Mouse (Mus musculus) layer of hippocampus, adult 2 months (tissue): Measurements from ENCODE around the gene Josd1. TPM values are rescaled to one million over a fixed set of nuclear protein-coding genes. Genes with fewer than 3 reads are reported as not detected.
"Not testable (repeated sequence)": the region's sequence is repeated elsewhere in the genome, so short reads cannot be mapped to it uniquely, and the experiment has no call there.

ENCODE experiments used
- DNase-seq, 2 experiments: peaks; one replicate each; pipeline ENCODE4 v3.0.0; 2022; ENCODE audit warnings: low spot score in 2 of 2
- H3K27ac ChIP-seq: fragments of 200-600 bp; 2 replicates; pipeline ENCODE4 v1.8.1; 2022
- H3K4me3 ChIP-seq: fragments of 200-600 bp; 2 replicates; pipeline ENCODE4 v1.8.1; 2022; ENCODE audit warnings: mild to moderate bottlenecking
- CTCF ChIP-seq: fragments of 200-600 bp; conservative IDR thresholded peaks from 2 replicates; pipeline ENCODE4 v1.8.1; 2022; ENCODE audit warnings: antibody characterized with exemption, mild to moderate bottlenecking, moderate library complexity
- total RNA-seq, 2 experiments: library from RNA; stranded (reverse); gene quantifications; 2 replicates each; pipeline ENCODE4 v1.2.3; 2021

The Josd1 gene
- total RNA-seq, 2 experiments from 2014 or later, result 46.0 to 47.0 TPM

DNA sequence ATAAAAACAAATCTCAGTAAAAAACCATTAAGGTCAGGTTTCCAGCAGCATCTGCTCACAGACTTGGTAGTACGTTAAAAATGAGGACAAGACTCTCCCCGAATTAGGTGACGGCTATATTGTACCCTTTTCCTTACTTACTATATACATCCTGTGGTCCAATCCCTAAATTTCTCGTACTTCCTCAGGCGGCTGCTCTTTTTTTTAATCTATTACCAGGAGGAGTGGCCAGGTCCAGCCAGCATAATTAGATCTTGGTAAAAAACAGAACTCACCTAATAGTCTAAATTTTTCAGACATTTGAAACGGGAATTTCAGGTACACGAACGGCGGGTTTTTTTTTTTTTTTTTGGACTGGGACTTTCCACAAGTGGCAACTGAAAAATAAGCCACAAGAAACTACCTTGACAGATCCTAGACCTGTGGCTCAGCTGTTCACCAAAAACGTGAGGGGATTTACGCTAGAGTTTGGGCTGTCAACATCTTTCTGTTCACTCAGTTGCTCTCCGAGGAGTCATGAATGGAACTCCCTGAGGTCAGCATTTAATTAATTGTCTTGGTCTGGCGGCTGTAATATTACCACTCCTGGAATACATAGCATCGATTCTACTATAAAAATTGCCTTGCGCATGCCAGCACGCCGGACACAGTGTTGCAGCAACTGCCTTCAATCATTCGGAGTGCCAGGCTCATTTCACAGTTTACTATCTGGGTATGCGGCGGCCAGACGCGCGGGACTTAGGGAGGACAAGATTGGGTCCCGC is 2.1 kb upstream of the Josd1 start:
- Histone ChIP-seq H3K4me3 (peak overlapping the region; percentile 53), H3K27ac (0 out of 2 replicates have a peak overlapping the region, but pooled peaks have one; percentile 46)
- no peak for DNase-seq
- no peak for TF ChIP-seq CTCF

DNA sequence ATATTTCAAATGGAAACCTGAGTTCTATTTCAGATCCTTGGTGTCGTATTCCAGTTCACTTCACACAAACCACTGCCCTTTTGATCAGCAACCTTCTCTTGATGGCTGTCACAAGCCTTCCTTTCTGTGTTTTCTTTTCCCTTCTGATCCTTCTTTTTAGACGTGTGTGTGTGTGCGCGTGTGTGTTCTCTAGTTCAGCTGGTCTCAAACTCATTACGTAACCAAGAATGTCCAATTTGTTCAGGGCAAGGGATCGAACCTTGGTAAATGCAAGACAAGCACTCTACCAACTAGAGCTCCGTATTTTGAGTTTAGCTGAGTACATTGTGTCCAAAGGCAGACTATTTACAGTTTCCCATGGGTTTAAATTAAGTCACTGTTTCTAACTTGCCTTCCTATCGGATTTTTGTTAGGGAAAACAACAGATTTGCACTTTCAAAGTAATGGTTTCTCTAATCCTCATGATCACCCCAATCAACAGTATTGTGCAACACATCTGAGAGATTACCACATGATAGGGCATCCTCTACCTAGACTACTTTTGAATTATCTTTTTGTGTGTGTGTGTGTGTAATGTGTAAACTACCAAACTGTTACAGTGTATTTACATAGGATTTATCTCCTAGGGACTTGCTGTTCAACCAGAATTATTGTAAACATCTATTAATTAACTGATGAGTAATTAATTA is 693 bp upstream of the Josd1 start:
- no peak for DNase-seq
- TF ChIP-seq CTCF, result no peak
- Histone ChIP-seq H3K27ac (peak overlapping the region; percentile 98), H3K4me3 (peak overlapping the region; percentile 87)

DNA sequence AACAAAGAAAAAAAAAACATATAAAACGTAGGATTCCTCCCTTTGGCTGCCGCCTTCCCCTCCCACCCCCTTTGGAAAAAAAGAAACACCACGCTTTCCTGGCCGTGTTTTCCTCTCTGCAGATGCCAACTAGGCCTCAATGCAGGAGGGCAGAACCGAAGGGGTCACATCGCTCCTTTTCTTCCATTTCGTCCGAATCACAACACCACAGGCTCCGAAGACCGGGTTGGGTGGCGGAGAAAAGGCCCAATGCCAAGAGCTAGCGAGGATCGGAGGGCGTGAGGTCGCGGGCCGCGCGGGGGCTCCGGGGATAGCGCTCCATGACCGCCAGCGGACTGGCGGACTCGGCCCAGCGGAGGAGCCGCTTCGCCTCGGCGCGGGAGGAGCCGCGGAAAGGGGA is 544 bp downstream of the Josd1 start:
- DNase-seq, result peak in 1 of 2 experiments; percentile 26
- peak overlapping the region; percentile 87 for H3K4me3 ChIP-seq
- TF ChIP-seq CTCF, result no peak
- peak overlapping the region; percentile 98 for H3K27ac ChIP-seq

DNA sequence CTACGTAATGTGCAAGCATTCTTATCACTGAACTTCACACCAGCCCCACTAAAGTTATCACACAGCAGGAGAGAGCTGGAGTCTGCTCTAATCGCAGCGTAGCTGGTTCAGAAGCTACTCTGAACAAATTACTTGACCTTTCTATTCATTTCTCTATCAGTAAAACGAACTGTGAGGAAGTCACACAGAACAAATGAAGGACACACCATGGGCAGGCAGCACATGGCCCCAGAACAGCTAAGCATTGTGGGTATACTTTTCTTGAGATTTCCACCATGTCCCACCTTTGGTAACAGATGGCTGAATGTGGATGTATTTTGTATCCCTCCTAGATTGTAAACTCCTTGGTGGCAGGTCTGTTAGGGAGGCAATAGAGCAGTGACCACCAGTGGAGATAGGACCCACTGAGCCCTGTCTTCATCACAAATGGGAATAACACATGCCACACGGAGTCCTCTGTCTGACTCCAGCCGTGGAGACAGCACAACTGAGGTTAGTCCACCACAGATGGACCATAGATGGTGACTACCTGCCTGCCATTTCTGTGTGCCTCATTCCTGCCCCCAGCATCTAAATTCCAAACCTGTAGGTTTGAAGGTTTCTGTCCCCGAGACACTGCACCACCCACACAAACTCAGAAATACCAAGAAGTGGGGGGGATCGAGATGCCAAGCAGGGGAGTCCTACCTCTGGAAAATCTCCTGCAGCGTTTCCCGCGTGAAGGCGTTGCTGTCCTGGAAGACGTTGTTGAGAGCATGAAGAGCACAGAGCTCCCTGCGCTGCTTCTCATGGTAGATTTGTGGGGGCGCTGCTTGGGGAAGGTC is 1.5 kb downstream of the Josd1 start:
- no peak for DNase-seq
- H3K27ac ChIP-seq, result peak overlapping the region; percentile 98; the same call in 1 of the 2 replicates
- no peak for TF ChIP-seq CTCF
- H3K4me3 ChIP-seq, result peak overlapping the region; percentile 87

- H3K27ac ChIP-seq, result 0 out of 2 replicates have a peak overlapping the region, but pooled peaks have one; percentile 98
- peak overlapping the region; percentile 87 for H3K4me3 ChIP-seq
- no peak for TF ChIP-seq CTCF
- no peak for DNase-seq
Observed at GRCm38 (mm10) chr15:79685141-79685641, 2.5 kb downstream of the Josd1 start.

DNA sequence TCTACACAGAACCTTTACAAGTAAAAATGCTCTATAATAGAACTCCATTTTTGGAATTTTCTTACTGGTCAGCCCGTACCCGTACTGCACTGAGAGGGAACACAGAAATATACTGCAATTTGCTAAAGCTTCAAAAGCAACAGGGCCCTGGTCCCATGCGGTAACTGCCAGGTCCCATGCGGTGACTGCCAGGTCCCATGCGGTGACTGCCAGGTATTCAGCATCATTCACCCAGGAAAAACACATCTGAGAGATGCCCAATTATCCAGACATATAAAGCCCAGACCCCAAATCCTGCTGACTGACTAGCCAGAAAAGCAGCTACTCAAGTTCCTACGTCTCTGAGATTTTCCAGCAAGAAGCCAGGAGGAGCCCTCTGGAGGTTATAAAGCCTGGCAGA is 3.1 kb downstream of the Josd1 start:
- no peak for DNase-seq
- no peak for TF ChIP-seq CTCF

DNA sequence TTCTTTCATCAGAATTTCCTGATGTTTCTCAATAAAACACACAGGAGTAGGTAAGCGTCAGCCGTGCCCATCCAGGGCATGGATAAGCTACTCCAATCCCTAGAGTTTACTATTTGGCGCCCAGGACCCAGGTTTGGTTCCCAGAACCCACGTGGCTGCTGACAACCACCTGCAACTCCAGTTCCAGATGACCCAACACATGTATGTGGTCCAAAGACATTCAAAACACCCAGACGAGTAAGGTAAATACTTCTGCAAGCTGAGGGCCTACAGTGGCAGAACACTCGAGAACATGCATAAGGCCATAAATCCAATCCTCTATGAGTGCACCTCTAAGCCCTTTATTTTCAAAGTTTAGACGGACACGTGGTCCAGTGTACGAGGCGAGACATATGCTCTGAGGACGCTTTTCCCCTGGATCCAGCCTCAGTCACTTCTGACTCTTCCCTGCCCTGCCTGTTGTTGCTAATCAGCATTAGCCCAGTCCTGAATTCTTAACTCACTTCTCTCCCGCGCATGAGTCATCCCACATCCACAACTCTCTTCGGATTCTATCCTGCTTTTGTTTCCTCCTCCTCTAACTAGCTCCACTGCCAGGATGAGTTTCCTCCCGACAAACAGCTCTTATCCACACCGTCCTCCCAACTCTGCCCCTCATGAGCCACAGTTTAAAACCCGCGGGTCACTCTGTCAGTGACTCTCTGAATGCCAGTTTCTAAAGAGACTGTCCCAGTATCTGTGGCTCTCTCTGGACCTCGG is 3.8 kb downstream of the Josd1 start:
- Histone ChIP-seq H3K27ac (no peak overlapping the region), H3K4me3 (peak overlapping the region; percentile 87)
- peak in 1 of 2 experiments; percentile 42 for DNase-seq
- no peak for TF ChIP-seq CTCF

More for the DNA sequence above, 3.1 kb downstream of the Josd1 start:
- Histone ChIP-seq H3K27ac (no peak overlapping the region), H3K4me3 (peak overlapping the region; percentile 87)

GRCm38 (mm10) chr15:79683146-79683545 is 4.6 kb downstream of the Josd1 start:
- TF ChIP-seq CTCF, result no peak
- DNase-seq, result no peak
- Histone ChIP-seq H3K27ac (no peak overlapping the region), H3K4me3 (peak overlapping the region; percentile 87; the same call in 1 of the 2 replicates)

- no peak for DNase-seq
- H3K4me3 ChIP-seq, result no peak overlapping the region
- H3K27ac ChIP-seq, result no peak overlapping the region
- TF ChIP-seq CTCF, result no peak
Observed at GRCm38 (mm10) chr15:79681973-79682372, 5.7 kb downstream of the Josd1 start.

GRCm38 (mm10) chr15:79677936-79678335 is 9.8 kb downstream of the Josd1 start:
- no peak for TF ChIP-seq CTCF
- DNase-seq, result no peak
- Histone ChIP-seq H3K4me3 (no peak overlapping the region), H3K27ac (no peak overlapping the region)

DNA sequence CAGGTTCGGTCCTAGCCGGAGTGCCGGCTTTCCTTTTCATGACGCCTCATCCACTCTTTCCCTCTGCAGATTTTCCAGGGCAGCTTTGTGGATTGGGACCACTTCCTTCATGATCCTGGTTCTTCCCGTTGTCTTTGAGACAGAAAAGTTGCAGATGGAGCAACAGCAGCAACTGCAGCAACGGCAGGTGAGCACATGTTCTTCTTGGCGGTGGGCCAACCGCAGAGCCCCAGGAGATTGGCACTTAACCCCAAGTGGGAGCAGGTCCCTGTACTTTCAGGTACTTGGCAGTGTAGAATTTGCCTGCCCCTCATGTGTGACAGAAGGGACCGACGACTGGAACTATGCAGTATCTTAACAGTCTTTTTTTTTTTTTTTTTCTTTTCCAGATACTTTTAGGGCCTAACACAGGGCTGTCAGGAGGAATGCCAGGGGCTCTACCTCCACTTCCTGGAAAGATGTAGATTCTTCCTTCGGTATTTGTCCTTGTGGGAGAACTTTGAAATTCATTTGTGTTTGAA is 15.8 kb downstream of the Josd1 start:
- peak overlapping the region; percentile 85 for H3K4me3 ChIP-seq
- DNase-seq, H3K27ac ChIP-seq: not testable (repeated sequence)

DNA sequence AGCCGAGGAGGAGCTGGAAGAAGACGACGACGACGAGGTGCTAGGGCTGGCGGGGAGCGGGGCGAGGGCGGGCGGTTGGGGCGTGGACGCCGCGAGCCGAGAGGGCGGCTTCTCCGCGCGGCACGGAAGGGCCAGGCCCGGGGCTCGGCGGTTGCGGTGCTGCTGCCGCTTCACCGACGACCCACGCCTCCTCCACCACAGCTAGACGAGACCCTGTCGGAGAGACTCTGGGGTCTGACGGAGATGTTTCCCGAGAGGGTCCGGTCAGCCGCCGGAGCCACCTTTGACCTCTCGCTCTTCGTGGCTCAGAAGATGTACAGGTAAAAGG is 16.8 kb downstream of the Josd1 start:
- TF ChIP-seq CTCF, result no peak
- peak overlapping the region; percentile 90 for H3K27ac ChIP-seq
- no peak for DNase-seq
- H3K4me3 ChIP-seq, result peak overlapping the region; percentile 85
